8 mouse cellular contexts compared by ENCODE assay signal in the genomic region with DNA sequence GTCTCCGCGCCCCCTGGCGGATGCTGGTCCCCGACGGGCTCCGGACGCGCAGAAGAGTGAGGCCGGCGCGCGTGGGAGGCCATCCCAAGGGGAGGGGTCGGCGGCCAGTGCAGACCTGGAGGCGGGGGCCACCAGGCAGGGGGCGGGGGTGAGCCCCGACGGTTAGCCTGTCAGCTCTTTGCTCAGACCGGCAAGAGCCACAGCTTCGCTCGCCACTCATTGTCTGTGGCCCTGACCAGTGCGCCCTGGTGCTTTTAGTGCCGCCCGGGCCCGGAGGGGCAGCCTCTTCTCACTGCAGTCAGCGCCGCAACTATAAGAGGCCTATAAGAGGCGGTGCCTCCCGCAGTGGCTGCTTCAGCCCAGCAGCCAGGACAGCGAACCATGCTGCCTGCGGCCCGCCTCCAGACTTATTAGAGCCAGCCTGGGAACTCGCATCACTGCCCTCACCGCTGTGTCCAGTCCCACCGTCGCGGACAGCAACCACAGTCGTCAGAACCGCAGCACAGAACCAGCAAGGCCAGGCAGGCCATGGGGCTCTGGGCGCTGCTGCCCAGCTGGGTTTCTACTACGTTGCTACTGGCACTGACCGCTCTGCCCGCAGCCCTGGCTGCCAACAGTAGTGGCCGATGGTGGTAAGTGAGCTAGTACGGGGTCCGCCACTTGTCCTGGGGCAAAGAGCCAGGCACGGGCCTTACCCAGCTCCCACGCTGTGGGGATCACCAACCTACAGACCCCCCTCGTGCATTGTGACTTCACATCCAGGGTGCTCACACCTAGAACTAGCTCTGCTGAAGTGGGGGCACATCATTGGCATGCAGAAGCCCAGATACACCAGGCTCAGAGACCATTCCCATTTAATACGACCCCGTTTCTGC. TPM values are rescaled to one million over a fixed set of nuclear protein-coding genes. Genes with fewer than 3 reads are reported as not detected.
A peak's percentile ranks its signal among the peaks of the same experiment; 100 is the strongest.
DNase-seq lines count a peak whose midpoint lies in the region; ATAC-seq and TF ChIP-seq lines count a peak whose summit lies in the region.

Gene Wnt1 (plus strand): TSS at position 197 of the 875 bp plus-strand sequence.

- no peak for TF ChIP-seq POLR2A in cerebellum, adult 2 months (IDR thresholded peaks at IDR 0.05; ENCODE audit: borderline replicate concordance, insufficient read depth, low read length)
- TF ChIP-seq POLR2A in ES-Bruce4 (IDR thresholded peaks at IDR 0.05; ENCODE audit: insufficient read depth, low read length), result no peak

- WGBS in cerebellum, adult 2 months, result 2% methylated on average over 50 of the region's 51 CpGs
- 3% methylated on average over 51 of the region's 51 CpGs for WGBS in heart, embryonic 11.5 days (ENCODE audit: insufficient replicate concordance)
- WGBS in midbrain, embryonic 10.5 days, result under 1% methylated on average over 51 of the region's 51 CpGs
- 4% methylated on average over 47 of the region's 51 CpGs for WGBS in stomach, postnatal 0 days

- peaks cover 7% of the 10 kb centered on the region; the same call in 1 of the 2 replicates for H3K4me1 ChIP-seq in cerebellum, adult 2 months (ENCODE audit: control insufficient read depth, insufficient read depth, low read length)
- H3K4me1 ChIP-seq in ES-Bruce4 (ENCODE audit: control insufficient read depth, insufficient read depth, low read length), result no peaks in the 10 kb centered on the region
- peaks cover 11% of the 10 kb centered on the region for H3K4me1 ChIP-seq in heart, embryonic 11.5 days (ENCODE audit: control insufficient read depth, insufficient read depth, low read length)
- peaks cover 54% of the 10 kb centered on the region for H3K4me1 ChIP-seq in midbrain, embryonic 10.5 days
- H3K4me1 ChIP-seq in stomach, postnatal 0 days (replicated peaks; ENCODE audit: control insufficient read depth, insufficient read depth), result no peaks in the 10 kb centered on the region

- no peak within 1 kb of the TSS for H3K27ac ChIP-seq in cerebellum, adult 2 months (ENCODE audit: insufficient read depth, low read length)
- no peak within 1 kb of the TSS for H3K27ac ChIP-seq in ES-Bruce4 (ENCODE audit: insufficient read depth, low read length)
- no peak within 1 kb of the TSS for H3K27ac ChIP-seq in heart, embryonic 11.5 days (ENCODE audit: low read depth, low read length)
- peak within 1 kb of the TSS; percentile 77 for H3K27ac ChIP-seq in midbrain, embryonic 10.5 days (replicated peaks)
- no peak within 1 kb of the TSS for H3K27ac ChIP-seq in stomach, postnatal 0 days (replicated peaks)

- no peaks in the 10 kb centered on the region for H3K36me3 ChIP-seq in ES-Bruce4 (ENCODE audit: control insufficient read depth, insufficient read depth, low read length, poor library complexity, severe bottlenecking)
- H3K36me3 ChIP-seq in heart, embryonic 11.5 days (ENCODE audit: control insufficient read depth, insufficient read depth, low read length), result no peaks in the 10 kb centered on the region
- no peaks in the 10 kb centered on the region for H3K36me3 ChIP-seq in midbrain, embryonic 10.5 days
- H3K36me3 ChIP-seq in stomach, postnatal 0 days (ENCODE audit: control insufficient read depth, insufficient read depth, low read length), result no peaks in the 10 kb centered on the region

- ATAC-seq in heart, embryonic 11.5 days (replicated peaks; ENCODE audit: insufficient number of reproducible peaks, low FRiP score, low TSS enrichment), result 0 out of 2 replicates have a peak, but pooled peaks have one; percentile 39
- peak; percentile 16; the same call in 1 of the 2 replicates for ATAC-seq in stomach, postnatal 0 days (ENCODE audit: low FRiP score, low TSS enrichment)

- H3K4me3 ChIP-seq in cerebellum, adult 2 months (replicated peaks; ENCODE audit: insufficient read depth, low read depth, low read length), result no peak within 1 kb of the TSS
- H3K4me3 ChIP-seq in ES-Bruce4 (ENCODE audit: low read depth, low read length), result peak within 1 kb of the TSS; percentile 17
- H3K4me3 ChIP-seq in heart, embryonic 11.5 days (ENCODE audit: low read depth, low read length), result peak within 1 kb of the TSS; percentile 31
- peak within 1 kb of the TSS; percentile 47 for H3K4me3 ChIP-seq in midbrain, embryonic 10.5 days
- peak within 1 kb of the TSS; percentile 30 for H3K4me3 ChIP-seq in stomach, postnatal 0 days (ENCODE audit: low read depth, low read length)

- TF ChIP-seq EP300 in ES-Bruce4 (IDR thresholded peaks at IDR 0.05; ENCODE audit: insufficient read depth, low read depth, low read length), result no peak
- TF ChIP-seq EP300 in stomach, postnatal 0 days (optimal IDR thresholded peaks at IDR 0.05), result no peak

- DNase-seq in cerebellum, adult 2 months, result no peak
- DNase-seq in cerebellum, adult 11 months, result no peak
- peak; percentile 80 for DNase-seq in kidney, postnatal 10 days
- DNase-seq in midbrain, embryonic 10.5 days (ENCODE audit: low spot score), result peak; percentile 72
- DNase-seq in stomach, postnatal 0 days (ENCODE audit: low spot score), result peak; percentile 68
- no peak for DNase-seq in layer of hippocampus, postnatal 36 days

- H3K4me2 ChIP-seq in heart, embryonic 11.5 days, result peak within 1 kb of the TSS; percentile 51
- H3K4me2 ChIP-seq in stomach, postnatal 0 days (replicated peaks; ENCODE audit: low read depth), result peak within 1 kb of the TSS; percentile 45

- peak; percentile 39; the same call in 1 of the 2 replicates for TF ChIP-seq CTCF in cerebellum, adult 2 months (IDR thresholded peaks at IDR 0.05; ENCODE audit: borderline replicate concordance, insufficient read depth, low read depth, low read length)
- peak; percentile 50 for TF ChIP-seq CTCF in ES-Bruce4 (IDR thresholded peaks at IDR 0.05; ENCODE audit: low read depth, low read length)
- TF ChIP-seq CTCF in stomach, postnatal 0 days (IDR thresholded peaks at IDR 0.05; ENCODE audit: low read depth), result peak; percentile 76

- no peaks in the 10 kb centered on the region for H3K9me3 ChIP-seq in ES-Bruce4 (replicated peaks; ENCODE audit: control insufficient read depth, insufficient read depth, low read length, poor library complexity, severe bottlenecking)
- no peaks in the 10 kb centered on the region for H3K9me3 ChIP-seq in heart, embryonic 11.5 days (replicated peaks; ENCODE audit: control insufficient read depth, low read length)
- no peaks in the 10 kb centered on the region for H3K9me3 ChIP-seq in midbrain, embryonic 10.5 days (replicated peaks)
- no peaks in the 10 kb centered on the region for H3K9me3 ChIP-seq in stomach, postnatal 0 days (ENCODE audit: control insufficient read depth, low read length)

- peaks cover 3% of the 10 kb centered on the region; the same call in 1 of the 2 replicates for H3K27me3 ChIP-seq in cerebellum, adult 2 months (ENCODE audit: control insufficient read depth, insufficient read depth, low read length)
- H3K27me3 ChIP-seq in ES-Bruce4 (ENCODE audit: control insufficient read depth, insufficient read depth, low read length, poor library complexity, severe bottlenecking), result peaks cover 19% of the 10 kb centered on the region
- H3K27me3 ChIP-seq in heart, embryonic 11.5 days (ENCODE audit: control insufficient read depth, insufficient read depth, low read length), result peaks cover 83% of the 10 kb centered on the region
- peaks cover 99% of the 10 kb centered on the region for H3K27me3 ChIP-seq in midbrain, embryonic 10.5 days (ENCODE audit: low read depth, poor library complexity, severe bottlenecking)
- peaks cover 32% of the 10 kb centered on the region for H3K27me3 ChIP-seq in stomach, postnatal 0 days (ENCODE audit: control insufficient read depth, insufficient read depth, low read length)

- no peak within 1 kb of the TSS for H3K9ac ChIP-seq in ES-Bruce4 (ENCODE audit: low read depth, poor library complexity, severe bottlenecking)
- no peak within 1 kb of the TSS for H3K9ac ChIP-seq in heart, embryonic 11.5 days (ENCODE audit: low read depth, low read length)
- no peak within 1 kb of the TSS; the same call in 1 of the 2 replicates for H3K9ac ChIP-seq in stomach, postnatal 0 days (ENCODE audit: low read length)

RNA-seq across cellular contexts. Expression of gene Wnt1, which starts in this region (rescaled TPM):
- not detected in 2 replicates for polyA plus RNA-seq in cerebellum, adult 2 months (2012; rRNA removed)
- polyA plus RNA-seq in ES-Bruce4 (2011; ENCODE audit: insufficient read depth, insufficient read length, low read depth, missing spikeins), result not detected in 2 replicates
- polyA plus RNA-seq in heart, embryonic 11.5 days (2014; fragmentation: Nextera tagmentation; extraction: Ambion mirVana), result not detected in 2 replicates
- 22.0 and 24.0 TPM in 2 replicates for polyA plus RNA-seq in midbrain, embryonic 10.5 days (2016; fragmentation: Nextera tagmentation; extraction: Ambion mirVana)
- polyA plus RNA-seq in stomach, postnatal 0 days (2015; fragmentation: Nextera tagmentation; extraction: Ambion mirVana), result not detected in 2 replicates
- total RNA-seq in layer of hippocampus, postnatal 36 days (2021), result not detected

Comparison
In these comparisons a context has a peak if more than half of its experiments do, and no peak if none do; other contexts are left out.
1. RNA of gene Wnt1 (polyA plus RNA-seq): 22.0 to 24.0 TPM in midbrain, embryonic 10.5 days; not detected in heart, embryonic 11.5 days, not detected in stomach, postnatal 0 days, not detected in cerebellum, adult 2 months and not detected in ES-Bruce4; every median in the first group is over 10 times any median in the second.
2. Peak in ATAC-seq, H3K4me3 ChIP-seq and H3K4me2 ChIP-seq in heart, embryonic 11.5 days; RNA of the gene not detected or under 1 TPM.
3. Peak in DNase-seq, ATAC-seq, H3K4me3 ChIP-seq and H3K4me2 ChIP-seq in stomach, postnatal 0 days; RNA of the gene not detected or under 1 TPM.
4. DNase-seq: peak in kidney, postnatal 10 days (single experiment) and midbrain, embryonic 10.5 days (single experiment); none in cerebellum, adult 2 months (0 of 2), cerebellum, adult 11 months (single experiment) and layer of hippocampus, postnatal 36 days (0 of 2).
5. Peak in every context shown above with its lines, with median percentiles within 50 percentile points of each other: CTCF ChIP-seq.